In the genomic region with DNA sequence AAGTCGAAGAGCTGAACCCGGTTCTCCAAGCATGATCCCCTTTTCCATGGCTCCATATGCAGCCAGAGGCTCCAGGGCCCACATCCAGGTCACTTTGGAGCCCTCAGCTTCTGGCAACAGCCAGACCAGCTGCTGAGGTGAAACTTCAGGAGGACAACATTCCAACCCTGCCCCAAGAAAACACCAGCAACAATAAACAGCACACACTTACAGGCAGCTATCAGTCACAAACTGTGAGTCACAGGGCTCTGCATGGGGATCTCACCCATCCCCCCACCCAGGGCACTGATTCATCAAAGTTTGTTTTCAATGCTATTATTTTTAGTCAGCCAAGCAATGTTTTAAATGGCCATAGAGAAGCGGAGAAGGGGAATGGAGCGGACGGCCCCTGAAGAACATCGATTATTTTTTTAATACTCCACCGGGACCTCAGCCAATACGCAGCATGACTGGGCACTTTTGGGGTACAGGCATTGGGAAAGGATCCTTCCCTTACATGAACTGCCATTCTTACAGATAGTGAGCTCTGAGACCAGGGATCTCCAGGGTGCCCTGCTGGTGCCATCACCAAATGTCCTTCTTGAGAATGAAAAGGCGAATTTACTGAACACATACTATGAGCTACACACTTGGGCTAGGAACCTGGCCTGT, we compare ENCODE assay signal across 11 mouse cellular contexts. TPM values are rescaled to one million over a fixed set of nuclear protein-coding genes. Genes with fewer than 3 reads are reported as not detected.
DNase-seq lines count a peak whose midpoint lies in the region; ATAC-seq and TF ChIP-seq lines count a peak whose summit lies in the region.
"Had no signal": no experiment of that assay in that cellular context is flagged by ENCODE, and none has a peak within 500 bp of the region (broad histone marks: within the 10 kb centered on the region; RNA-seq: fewer than 3 reads in every experiment).

No protein-coding gene starts in this region.

- H3K9ac ChIP-seq in heart, embryonic 12.5 days, result no peak overlapping the region
- no peak overlapping the region for H3K9ac ChIP-seq in heart, postnatal 0 days (replicated peaks; ENCODE audit: low read depth, low read length)
- H3K9ac ChIP-seq in intestine, postnatal 0 days (ENCODE audit: low read depth, low read length), result no peak overlapping the region
- H3K9ac ChIP-seq: lung, embryonic 14.5 days; neural tube, embryonic 12.5 days had no signal

- 84% methylated on average over 9 of the region's 9 CpGs for WGBS in heart, embryonic 12.5 days
- WGBS in heart, postnatal 0 days, result 78% methylated on average over 9 of the region's 9 CpGs
- 86% methylated on average over 9 of the region's 9 CpGs for WGBS in intestine, postnatal 0 days

- no peaks in the 10 kb centered on the region for H3K36me3 ChIP-seq in heart, embryonic 12.5 days
- no peaks in the 10 kb centered on the region for H3K36me3 ChIP-seq in heart, postnatal 0 days (replicated peaks; ENCODE audit: control insufficient read depth, insufficient read depth, low read length)
- no peaks in the 10 kb centered on the region for H3K36me3 ChIP-seq in intestine, postnatal 0 days (ENCODE audit: control insufficient read depth, insufficient read depth)
- H3K36me3 ChIP-seq: neural tube, embryonic 12.5 days had no signal

- no peaks in the 10 kb centered on the region for H3K9me3 ChIP-seq in heart, embryonic 12.5 days (replicated peaks)
- H3K9me3 ChIP-seq in heart, postnatal 0 days (replicated peaks; ENCODE audit: control insufficient read depth, low read length), result no peaks in the 10 kb centered on the region
- no peaks in the 10 kb centered on the region for H3K9me3 ChIP-seq in intestine, postnatal 0 days (ENCODE audit: control insufficient read depth)
- H3K9me3 ChIP-seq: neural tube, embryonic 12.5 days had no signal

- no peak for ATAC-seq in heart, embryonic 12.5 days (ENCODE audit: insufficient number of reproducible peaks, low FRiP score)
- ATAC-seq in heart, postnatal 0 days (ENCODE audit: insufficient read depth, low read depth), result no peak; the same call in 1 of the 2 replicates
- ATAC-seq in intestine, postnatal 0 days, result no peak

- H3K4me1 ChIP-seq in heart, embryonic 12.5 days (replicated peaks), result peaks cover 93% of the 10 kb centered on the region
- peaks cover 62% of the 10 kb centered on the region for H3K4me1 ChIP-seq in heart, postnatal 0 days (ENCODE audit: control insufficient read depth, insufficient read depth)
- H3K4me1 ChIP-seq in intestine, postnatal 0 days (replicated peaks; ENCODE audit: control insufficient read depth, insufficient read depth, low read length), result peaks cover 12% of the 10 kb centered on the region; the same call in 1 of the 2 replicates

- DNase-seq in heart, adult 9 months (ENCODE audit: low spot score in 2 of 2), result no peak
- peak; percentile 71 for DNase-seq in 3T3-L1 (ENCODE audit: low read depth, low spot score)
- peak; percentile 88 for DNase-seq in NIH3T3 (ENCODE audit: low read depth)
- DNase-seq in heart, postnatal 0 days (ENCODE audit: low spot score), result peak; percentile 5
- DNase-seq in frontal cortex, postnatal 10 days (ENCODE audit: low spot score in 2 of 2), result no peak
- DNase-seq: lung, embryonic 14.5 days; thymus, postnatal 25 days had no signal

- TF ChIP-seq CTCF in heart, postnatal 0 days (IDR thresholded peaks at IDR 0.05; ENCODE audit: low read depth), result no peak
- no peak for TF ChIP-seq CTCF in intestine, postnatal 0 days (IDR thresholded peaks at IDR 0.05; ENCODE audit: low read depth)

- no peak overlapping the region for H3K4me3 ChIP-seq in heart, embryonic 12.5 days
- H3K4me3 ChIP-seq in heart, postnatal 0 days (ENCODE audit: low read depth, low read length), result no peak overlapping the region
- no peak overlapping the region for H3K4me3 ChIP-seq in intestine, postnatal 0 days (ENCODE audit: low read depth, low read length)
- H3K4me3 ChIP-seq: neural tube, embryonic 12.5 days had no signal

- H3K4me2 ChIP-seq in heart, embryonic 12.5 days, result 0 out of 2 replicates have a peak overlapping the region, but pooled peaks have one; percentile 1
- H3K4me2 ChIP-seq in heart, postnatal 0 days (ENCODE audit: low read depth, low read length), result no peak overlapping the region
- H3K4me2 ChIP-seq in intestine, postnatal 0 days (replicated peaks; ENCODE audit: low read depth), result no peak overlapping the region
- H3K4me2 ChIP-seq: lung, embryonic 14.5 days; midbrain, embryonic 11.5 days; neural tube, embryonic 12.5 days had no signal

- H3K27ac ChIP-seq in heart, embryonic 12.5 days (ENCODE audit: poor library complexity, severe bottlenecking), result 0 out of 2 replicates have a peak overlapping the region, but pooled peaks have one; percentile 78
- H3K27ac ChIP-seq in heart, postnatal 0 days (ENCODE audit: low read depth), result no peak overlapping the region
- H3K27ac ChIP-seq in intestine, postnatal 0 days (ENCODE audit: low read depth, low read length), result no peak overlapping the region
- H3K27ac ChIP-seq: neural tube, embryonic 12.5 days had no signal

- H3K27me3 ChIP-seq in heart, embryonic 12.5 days (replicated peaks), result no peaks in the 10 kb centered on the region
- no peaks in the 10 kb centered on the region for H3K27me3 ChIP-seq in heart, postnatal 0 days (ENCODE audit: control insufficient read depth, insufficient read depth, low read length)
- no peaks in the 10 kb centered on the region for H3K27me3 ChIP-seq in intestine, postnatal 0 days (replicated peaks; ENCODE audit: control insufficient read depth, insufficient read depth, low read length)
- H3K27me3 ChIP-seq: neural tube, embryonic 12.5 days had no signal

- TF ChIP-seq EP300 in heart, postnatal 0 days (IDR thresholded peaks at IDR 0.05; ENCODE audit: low read depth), result no peak

RNA-seq across cellular contexts. Expression of a gene that starts 10.0 kb away (rescaled TPM):
- polyA plus RNA-seq in heart, embryonic 12.5 days (2016; fragmentation: Nextera tagmentation; extraction: Ambion mirVana), result 17.0 and 18.9 TPM in 2 replicates
- total RNA-seq in heart, postnatal 0 days (2014; rRNA removed; ENCODE audit: low replicate concordance), result 25.9 and 30.2 TPM in 2 replicates
- polyA plus RNA-seq in heart, postnatal 0 days (2015; fragmentation: Nextera tagmentation; extraction: Ambion mirVana), result 6.0 and 6.4 TPM in 2 replicates
- 5.0 and 5.7 TPM in 2 replicates for polyA plus RNA-seq in intestine, postnatal 0 days (2015; fragmentation: Nextera tagmentation; extraction: Ambion mirVana)

Comparison
In these comparisons a context has a peak if more than half of its experiments do, and no peak if none do; other contexts are left out.
1. DNase-seq: peak in 3T3-L1 (single experiment), NIH3T3 (single experiment) and heart, postnatal 0 days (single experiment); none in heart, adult 9 months (0 of 2) and frontal cortex, postnatal 10 days (0 of 2).